Mouse (Mus musculus): ENCODE data around the gene Sh3bp1. TPM values are rescaled to one million over a fixed set of nuclear protein-coding genes. Genes with fewer than 3 reads are reported as not detected.

Gene Sh3bp1
- total RNA-seq (2021), result 1 to 10 TPM; 3.3 to 3.6 TPM
- long read RNA-seq, experiment 1, partial matches to known transcripts, result 0 of 2 reads
- long read RNA-seq, experiment 1, other reads (novel, unspliced or antisense), result 0 of 2 reads
- long read RNA-seq, experiment 2, partial matches to known transcripts, result 1 of 4 reads
- long read RNA-seq, experiment 2, other reads (novel, unspliced or antisense), result 0 of 4 reads

DNA sequence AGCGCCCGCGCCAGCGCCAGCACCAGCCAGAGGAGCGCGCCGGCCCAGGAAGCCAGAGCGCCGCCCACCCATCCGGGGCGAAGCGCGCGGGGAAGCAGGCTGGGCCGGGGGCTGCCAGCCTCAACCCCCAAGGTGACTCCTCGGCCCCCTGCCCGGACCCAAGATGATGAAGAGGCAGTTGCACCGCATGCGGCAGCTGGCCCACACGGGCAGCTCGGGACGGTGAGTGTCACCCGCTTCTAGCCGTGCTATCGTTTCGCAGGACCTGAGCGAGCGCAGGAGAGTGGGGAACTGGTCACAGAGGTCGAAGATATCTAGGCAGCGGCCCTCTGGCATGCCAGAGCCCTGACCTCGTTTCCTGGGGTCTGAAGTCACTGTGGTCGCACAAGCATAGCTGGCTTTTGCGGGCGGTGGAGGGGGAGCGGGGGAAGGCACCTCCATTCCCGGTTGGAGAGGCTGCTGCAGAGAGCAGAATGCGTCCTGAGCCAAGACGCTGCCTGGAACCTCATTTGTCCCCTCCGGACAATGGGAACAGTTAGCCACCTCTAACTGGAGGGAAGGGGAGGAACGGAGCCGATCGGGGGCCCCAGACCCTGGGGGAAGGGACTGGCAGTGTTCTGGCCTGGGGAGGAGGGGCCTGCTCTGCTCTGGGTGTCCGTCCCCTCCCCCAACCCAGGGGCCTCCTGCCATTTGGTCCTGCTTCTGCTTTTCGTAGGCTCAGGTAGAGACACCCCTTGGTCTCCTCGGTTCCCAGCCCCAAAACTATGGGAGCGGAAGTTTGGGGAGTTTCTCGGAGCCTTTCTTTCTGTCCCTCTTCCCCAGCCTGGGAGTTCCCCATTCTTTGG is at the start of gene Sh3bp1:
TSS of gene Sh3bp1 (plus strand) at position 29 of the 845 bp plus-strand sequence.
- DNase-seq, result peak; percentile 80
- intact Hi-C loops (cut with DNase I; ENCODE audit: low total_unique reads), result no loop called here

DNA sequence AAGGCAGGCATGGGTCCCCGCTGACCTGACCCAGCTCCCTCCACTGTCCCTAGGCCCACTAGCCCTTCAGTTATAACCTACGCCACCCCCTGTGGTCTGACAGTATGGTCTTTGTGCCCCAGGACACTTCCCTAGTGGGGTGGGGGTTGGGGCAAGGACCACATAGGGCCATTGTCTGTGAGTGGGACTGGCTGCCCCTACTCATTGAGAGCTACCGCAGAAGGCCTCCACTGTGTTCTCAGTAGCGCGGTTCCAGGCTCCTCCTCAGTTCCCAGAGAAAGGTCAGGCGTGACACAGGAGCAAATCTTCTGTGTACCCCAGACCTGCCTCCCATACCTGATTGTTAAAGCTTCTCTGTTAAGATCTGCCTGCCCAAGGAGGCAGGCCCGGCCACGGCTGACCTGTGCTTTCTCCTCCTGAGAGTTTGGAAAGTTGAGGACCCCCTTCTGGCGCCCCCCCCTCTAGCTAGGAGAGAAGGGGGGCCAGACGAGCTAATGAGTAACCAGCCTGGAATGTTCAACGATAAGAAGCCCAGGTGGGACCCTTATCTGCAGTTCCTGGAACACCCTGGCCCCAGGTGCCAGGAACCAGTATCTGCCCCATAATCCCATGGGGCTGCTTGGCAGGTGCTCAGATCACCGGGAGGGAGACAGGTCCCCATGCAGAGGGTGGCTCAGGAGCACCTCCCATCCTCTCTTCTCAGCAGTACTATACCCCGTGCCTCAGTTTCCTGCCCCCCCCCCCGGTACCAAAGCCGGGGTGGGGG is 49.3 kb upstream of the Sh3bp1 start:
- intact Hi-C loops (cut with DNase I; ENCODE audit: low total_unique reads), result loop anchor here (5.0 kb wide), 1 partner anchor 33 kb away; no protein-coding TSS in a partner anchor
- DNase-seq, result no peak

DNA sequence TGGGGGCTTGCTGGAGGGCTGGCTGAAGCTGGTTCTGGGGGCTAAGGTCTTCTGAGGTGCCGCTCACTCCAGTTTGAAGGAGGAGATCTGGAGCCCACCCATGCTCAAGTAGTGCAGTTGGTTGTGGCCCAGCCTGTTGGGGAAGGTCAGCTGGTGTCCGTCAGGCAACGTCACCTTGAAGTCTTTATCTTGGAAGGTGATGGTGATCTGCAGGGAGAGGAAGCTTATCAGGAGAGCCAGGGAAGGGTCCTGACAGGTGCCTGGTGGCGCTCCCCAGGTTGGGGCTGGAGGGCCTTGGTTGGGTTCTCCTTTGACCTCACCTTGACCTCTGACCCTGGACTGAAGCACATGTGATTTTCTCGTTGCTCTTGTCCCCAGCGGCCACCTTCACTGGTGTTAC is 48.6 kb upstream of the Sh3bp1 start:
- no peak for DNase-seq
- intact Hi-C loops (cut with DNase I; ENCODE audit: low total_unique reads), result loop anchor here (5.0 kb wide), 1 partner anchor 34 kb away; no protein-coding TSS in a partner anchor

DNA sequence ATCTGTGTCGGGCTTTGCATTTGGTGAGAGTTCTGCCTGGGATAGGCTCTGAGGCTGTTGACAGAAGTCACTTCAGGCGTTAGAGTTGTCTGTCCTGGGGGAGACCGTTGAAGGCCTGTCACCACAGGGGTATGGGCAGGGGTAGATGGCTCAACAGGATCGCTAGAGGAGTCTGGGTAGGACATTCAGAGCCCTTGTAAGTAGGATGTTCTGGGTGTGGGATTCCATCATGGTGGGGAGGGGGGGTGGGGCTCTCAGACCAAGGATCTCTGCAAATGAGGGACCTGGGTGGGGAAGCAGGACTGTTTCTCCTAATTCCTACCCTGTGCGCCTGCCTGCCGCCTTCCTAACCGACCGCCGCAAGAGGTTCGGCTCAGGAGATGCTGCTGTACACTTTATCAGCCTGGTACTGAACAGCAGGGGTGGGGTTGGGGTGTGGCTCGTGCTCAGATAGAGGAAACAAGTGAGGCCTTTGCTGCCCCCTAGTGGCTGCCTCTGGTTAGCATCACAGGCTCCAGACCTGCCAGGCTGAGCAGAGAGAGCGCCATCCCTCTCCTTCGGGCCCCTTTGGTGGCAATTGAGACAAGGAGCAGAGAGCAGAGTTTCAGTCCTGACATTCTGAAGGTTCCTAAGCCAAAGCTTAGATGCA is 47.9 kb upstream of the Sh3bp1 start:
- DNase-seq, result peak; percentile 91
- intact Hi-C loops (cut with DNase I; ENCODE audit: low total_unique reads), result loop anchor here (5.0 kb wide), 1 partner anchor 34 kb away; no protein-coding TSS in a partner anchor

DNA sequence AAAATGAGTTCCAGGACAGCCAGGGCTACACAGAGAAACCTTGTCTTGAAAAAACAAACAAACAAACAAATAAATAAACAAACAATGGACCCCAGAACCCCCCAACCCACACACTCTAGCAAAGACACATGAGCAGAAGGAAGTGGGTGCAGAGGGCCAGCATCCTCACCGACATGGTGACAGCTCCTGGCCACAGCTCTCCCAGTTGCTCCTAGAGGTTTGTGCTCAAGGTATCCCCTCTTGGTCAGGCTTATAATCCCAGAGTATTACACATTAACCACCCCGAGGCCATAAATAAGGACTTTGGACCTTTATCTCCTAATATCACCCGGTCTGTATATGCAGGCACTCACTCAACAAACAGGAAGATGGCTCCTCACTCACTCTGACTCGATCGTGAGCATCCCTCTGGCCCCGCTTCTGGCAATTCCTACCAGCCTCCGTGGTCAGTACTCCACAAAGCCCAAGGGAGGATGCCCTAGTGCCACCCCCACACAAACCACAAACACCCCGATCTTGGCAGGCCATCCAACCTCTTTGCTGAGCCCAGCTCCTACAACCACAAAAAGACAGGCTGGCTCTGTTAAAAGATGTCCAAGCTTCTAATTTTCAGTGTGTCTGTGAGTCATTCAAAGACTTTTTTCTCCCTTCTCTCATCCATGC is 44.1 kb upstream of the Sh3bp1 start, which contains the start of gene Lgals2:
TSS of gene Lgals2 (minus strand) at position 227 of the 663 bp plus-strand sequence.
- intact Hi-C loops (cut with DNase I; ENCODE audit: low total_unique reads), result no loop called here
- DNase-seq, result no peak

DNA sequence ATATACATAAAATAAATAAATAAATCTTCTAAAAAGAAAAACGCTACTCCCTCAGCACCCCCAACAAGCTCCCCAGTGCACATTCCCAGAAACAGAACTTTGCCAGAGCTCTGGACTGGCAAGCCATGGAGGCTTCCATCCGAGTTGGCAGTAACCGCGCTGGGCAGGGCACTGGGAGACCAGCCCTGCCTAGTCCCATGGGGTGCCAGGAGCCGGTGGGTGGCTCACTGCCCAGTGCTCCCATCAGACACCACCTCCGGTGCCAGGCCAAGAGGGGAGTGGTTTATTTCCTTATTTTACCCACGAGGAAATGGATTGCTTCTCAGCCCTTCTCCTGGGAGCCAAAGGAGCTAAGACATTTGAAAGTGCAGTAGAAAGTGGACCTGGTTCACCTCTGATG is 42.6 kb upstream of the Sh3bp1 start:
- intact Hi-C loops (cut with DNase I; ENCODE audit: low total_unique reads), result no loop called here
- peak; percentile 76 for DNase-seq

DNA sequence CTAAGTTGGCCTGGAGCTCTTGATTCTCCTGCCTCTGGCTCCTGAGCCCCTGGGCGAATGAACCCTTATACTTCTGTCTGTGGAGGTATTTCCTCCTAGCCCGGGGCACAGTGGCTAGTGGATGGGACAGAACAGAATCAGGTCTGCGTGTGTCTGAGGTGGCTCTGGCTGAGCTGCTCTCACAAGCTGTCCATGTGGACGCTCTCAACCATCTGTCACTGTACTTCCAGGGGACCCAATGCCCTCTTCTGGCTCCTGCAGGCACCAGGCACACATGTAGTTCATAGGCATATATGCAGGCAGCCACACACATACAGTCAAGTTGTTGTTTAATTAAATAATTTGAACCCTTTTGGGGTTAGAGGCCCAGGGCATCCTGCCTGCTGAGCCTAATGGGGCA is 40.3 kb upstream of the Sh3bp1 start:
- intact Hi-C loops (cut with DNase I; ENCODE audit: low total_unique reads), result no loop called here
- DNase-seq, result no peak

DNA sequence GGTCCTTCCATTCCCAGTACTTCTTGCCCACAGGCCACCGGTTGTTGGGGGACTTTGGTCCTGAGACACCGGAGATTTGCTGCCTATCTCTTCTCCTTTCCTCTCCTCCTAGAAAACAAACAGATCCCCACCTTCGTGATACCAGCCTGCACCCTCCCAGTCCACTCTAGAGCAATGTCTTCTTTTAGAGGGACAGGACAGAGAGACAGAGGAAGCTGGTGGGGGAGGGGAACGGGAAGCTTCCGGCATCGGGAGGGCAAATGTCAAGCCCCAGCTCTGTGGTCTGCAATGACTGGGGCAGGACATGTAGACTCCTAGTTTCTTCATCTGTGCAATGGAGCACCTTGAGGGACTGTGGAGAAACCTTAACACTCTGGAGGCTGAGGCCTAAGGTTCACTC is 39.9 kb upstream of the Sh3bp1 start:
- DNase-seq, result no peak
- intact Hi-C loops (cut with DNase I; ENCODE audit: low total_unique reads), result no loop called here

DNA sequence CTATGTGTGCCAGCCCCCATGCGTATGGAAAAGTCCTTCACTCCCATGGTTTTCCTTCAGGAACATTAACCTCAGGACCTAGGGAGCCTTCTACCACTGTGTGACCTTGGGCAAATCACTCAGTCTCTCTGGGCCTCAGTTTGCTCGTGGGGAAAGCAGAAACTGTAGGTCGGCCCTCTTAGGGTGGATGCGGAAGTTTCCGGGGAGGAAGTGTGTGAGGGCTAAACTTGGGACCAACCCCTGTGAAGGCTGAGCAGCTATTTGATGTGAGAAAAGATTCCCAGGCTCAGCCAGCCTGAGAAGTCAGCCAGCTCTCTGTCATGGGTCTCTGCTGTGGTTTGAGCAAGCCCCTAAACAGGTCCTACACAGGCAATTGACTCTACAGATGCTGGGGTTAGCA is 37.3 kb upstream of the Sh3bp1 start:
- no peak for DNase-seq
- intact Hi-C loops (cut with DNase I; ENCODE audit: low total_unique reads), result no loop called here

DNA sequence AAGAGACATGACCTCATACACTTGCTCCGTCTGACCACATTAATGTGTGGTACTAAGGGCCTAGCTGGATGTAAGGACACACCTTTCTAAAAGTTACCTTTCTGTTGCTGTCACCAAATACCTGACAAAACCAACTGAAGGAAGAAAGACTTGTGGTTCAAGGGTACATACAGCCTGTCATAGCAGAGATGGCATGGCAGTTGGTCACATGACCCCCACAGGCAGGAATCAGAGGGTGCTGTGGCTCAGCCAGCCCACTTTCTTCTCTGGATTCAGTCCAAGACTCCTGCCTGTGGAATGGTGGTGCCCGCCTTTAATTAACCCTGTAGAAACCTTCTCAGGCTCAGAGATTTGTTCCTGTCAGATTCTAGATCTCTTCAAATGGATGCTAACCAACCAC is 36.4 kb upstream of the Sh3bp1 start:
- DNase-seq, result no peak
- intact Hi-C loops (cut with DNase I; ENCODE audit: low total_unique reads), result no loop called here

DNA sequence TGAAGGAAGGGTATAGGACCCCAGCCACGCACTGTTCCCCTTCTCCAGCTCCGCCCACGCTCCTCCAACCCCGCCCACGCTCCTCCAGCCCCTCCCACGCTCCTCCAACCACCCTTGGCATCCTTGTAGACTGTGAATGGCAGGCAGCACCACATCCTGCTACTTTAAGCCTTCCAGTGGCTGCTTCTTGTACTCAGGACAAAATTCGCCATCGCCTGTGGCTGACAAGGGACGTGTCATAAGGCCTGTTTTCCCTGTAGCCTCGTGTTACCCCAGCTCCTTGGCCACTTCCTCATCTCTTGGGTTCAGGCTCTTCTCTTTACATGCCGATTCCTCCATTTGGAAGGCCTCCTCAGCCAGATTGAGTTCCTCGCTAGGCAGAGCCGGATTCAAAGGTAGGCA is 35.7 kb upstream of the Sh3bp1 start:
- DNase-seq, result no peak
- intact Hi-C loops (cut with DNase I; ENCODE audit: low total_unique reads), result no loop called here

DNA sequence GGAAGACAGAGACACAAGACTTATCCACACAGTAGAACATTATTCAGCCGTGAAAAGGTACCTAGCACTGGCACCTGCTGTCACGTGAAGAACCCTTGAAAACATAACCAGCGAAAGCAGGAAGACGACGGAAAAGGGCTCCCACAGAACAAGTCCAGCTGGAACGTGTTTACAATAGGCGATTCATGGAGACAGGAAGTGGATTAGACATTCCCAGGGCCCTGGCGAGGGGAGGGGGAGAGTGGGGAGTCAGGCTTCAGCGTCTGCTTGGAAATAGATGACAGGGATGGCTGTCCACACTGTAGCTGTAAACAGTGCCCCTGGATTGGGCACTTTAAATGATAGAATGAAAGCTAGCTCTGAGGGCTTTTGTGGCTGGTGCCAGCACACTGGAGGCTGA is 31.2 kb upstream of the Sh3bp1 start:
- intact Hi-C loops (cut with DNase I; ENCODE audit: low total_unique reads), result loop anchor here (5.0 kb wide), 1 partner anchor 41 kb away; no protein-coding TSS in a partner anchor
- DNase-seq, result peak; percentile 54

DNA sequence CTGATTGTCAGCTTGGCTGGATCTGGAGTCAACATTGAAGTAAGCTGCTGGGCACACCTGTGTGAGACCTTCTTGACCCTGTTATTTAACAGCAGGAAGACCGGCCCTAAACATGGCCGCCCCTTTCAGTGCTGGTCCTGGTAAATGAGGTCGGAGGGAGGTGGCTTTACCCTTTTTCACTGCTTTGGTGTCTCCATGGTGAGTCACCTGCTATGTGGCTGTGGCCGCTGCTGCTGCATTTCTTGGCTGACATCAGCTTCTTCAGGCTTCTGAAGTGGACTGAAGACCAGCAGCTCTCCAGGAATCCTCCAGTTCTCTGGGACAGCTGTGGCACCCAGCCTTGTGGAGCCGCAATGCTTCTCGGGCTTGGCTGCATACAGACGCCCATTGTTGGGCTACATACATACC is 30.7 kb upstream of the Sh3bp1 start:
- intact Hi-C loops (cut with DNase I; ENCODE audit: low total_unique reads), result loop anchor here (5.0 kb wide), 1 partner anchor 42 kb away; no protein-coding TSS in a partner anchor
- no peak for DNase-seq

DNA sequence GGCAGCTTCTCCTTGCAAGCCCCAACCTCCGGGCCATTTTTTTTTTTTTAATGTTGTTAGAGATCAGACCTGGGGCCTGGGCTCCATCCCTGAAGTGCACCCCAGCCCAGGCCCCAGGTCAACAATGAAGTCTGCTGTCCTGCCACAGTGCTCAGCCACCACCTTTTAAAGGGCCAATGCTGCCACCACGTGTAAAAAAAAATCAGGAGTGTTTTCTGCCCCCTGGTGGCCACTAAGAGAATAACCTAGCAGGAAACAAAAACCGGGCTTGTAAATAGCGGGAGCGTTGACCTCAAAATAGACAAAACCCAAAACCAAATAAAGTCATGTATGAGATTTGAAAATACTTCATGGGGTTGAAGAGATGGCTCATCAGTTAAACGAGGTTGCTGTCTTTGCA is 29.8 kb upstream of the Sh3bp1 start:
- intact Hi-C loops (cut with DNase I; ENCODE audit: low total_unique reads), result loop anchor here (5.0 kb wide), 1 partner anchor 42 kb away; no protein-coding TSS in a partner anchor
- peak; percentile 35 for DNase-seq

DNA sequence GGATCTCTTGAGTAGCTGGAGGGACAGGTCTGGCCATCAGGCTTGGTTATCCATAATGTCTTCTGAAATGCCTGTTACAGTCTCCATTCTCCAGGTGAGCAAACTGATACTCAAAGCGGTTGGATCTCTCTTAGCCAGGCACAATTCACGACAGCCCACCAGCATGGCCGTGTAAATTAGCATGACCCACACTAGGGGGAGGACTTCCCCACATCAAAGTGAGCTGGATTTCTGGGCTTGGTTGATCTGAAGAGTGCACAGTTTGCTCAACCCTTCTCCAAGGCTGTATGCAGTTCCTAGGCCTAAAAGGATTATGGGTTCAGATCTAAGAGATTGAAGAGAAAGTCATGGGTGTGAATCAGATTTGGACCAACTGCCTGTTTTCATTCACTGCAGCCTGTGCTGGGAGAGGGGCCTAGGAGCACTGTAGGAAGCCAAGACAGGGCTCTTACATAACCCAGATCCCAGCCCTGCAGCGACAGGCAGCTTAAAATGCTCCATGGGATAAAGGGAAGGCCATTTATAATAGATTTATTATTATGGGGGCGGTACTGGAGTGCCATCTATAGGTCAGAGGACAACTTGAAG is 27.5 kb upstream of the Sh3bp1 start:
- intact Hi-C loops (cut with DNase I; ENCODE audit: low total_unique reads), result no loop called here
- no peak for DNase-seq

DNA sequence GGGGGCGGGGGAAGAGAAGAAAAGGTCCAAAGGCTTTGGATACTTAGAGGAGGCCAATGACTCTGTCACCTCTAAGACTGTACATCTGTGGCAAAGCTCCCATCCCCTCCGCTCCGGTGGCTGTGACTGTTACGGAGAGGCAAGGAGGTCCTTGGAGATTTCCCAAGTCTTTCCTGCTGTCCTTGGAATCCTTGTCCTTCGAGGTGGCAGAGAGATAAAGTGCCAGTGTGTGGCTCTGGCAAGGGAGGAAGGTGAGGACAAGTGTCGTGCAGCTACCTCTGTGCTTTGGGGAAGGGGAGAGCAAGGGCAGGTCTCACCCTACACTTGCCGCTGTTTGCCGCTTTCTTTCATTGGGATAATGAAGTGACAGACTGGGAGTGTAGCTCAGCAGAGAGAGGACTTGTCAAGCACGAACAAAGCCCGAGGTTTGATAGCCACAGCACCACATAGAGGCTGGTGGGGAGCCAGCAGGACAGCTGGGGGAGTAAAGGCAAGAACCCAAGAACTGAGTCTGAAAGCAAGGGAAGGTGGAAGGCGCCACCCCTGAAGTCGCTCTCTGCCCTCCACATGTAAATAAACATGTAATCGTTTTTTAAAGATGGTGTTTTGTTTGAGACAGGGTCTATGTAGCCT is 25.6 kb upstream of the Sh3bp1 start:
- intact Hi-C loops (cut with DNase I; ENCODE audit: low total_unique reads), result no loop called here
- DNase-seq, result no peak

DNA sequence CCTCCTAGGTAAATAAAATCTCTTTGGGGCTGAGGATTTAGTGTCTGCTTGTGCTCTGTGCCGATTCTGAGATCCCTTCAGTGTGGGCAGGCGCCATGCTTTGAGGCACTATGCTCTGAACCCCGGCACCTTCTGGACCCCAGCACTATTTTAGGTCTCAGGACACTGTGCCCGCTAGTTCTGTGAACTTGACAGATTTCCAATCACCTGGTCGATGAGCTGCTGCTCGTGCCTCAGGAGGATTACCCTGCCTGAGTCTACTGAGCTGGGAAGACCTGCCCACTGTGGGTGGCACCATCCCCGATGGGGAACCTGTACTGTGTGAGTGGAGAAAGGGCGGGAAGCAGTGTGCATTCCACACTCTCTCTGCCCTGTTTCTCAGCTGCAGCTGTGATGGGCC is 24.6 kb upstream of the Sh3bp1 start:
- no peak for DNase-seq
- intact Hi-C loops (cut with DNase I; ENCODE audit: low total_unique reads), result no loop called here

DNA sequence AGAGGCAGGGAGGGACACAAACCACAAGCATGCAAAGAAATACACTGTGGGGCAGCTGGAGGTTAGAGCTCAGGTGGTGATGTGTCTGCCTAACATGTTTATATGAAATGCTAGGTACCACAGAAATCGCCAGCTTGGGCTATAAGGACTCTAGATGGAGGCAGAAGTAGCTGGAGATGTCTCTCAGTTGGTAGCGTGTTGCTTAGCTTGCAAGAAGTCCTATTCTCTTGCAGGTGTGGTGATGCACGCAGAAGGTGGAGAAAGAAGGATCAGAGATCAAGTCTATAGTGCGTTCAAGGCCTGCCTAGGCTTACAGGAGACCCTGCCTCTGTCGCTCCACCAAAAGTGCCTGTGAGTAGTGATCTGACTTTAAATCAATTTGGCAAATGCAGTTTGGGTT is 24.0 kb upstream of the Sh3bp1 start:
- DNase-seq, result no peak
- intact Hi-C loops (cut with DNase I; ENCODE audit: low total_unique reads), result no loop called here

Data from gastrocnemius, postnatal 14 days (tissue).